Mouse (Mus musculus): ENCODE results near the gene Kdm1a.

The Kdm1a gene

GRCm38 (mm10) chr4:136602568-136602967 lies at the start of gene Kdm1a:
Kdm1a (minus strand) TSS chr4:136602723.
- H3K27me3 ChIP-seq (ENCODE audit: control insufficient read depth, insufficient read depth, low read length, poor library complexity, severe bottlenecking): no peaks in the 10 kb centered on the region
- no peaks in the 10 kb centered on the region for H3K36me3 ChIP-seq (ENCODE audit: control insufficient read depth, insufficient read depth, low read length, poor library complexity, severe bottlenecking)
- DNase-seq (ENCODE audit: low read depth, low spot score): peak; percentile 97

DNA sequence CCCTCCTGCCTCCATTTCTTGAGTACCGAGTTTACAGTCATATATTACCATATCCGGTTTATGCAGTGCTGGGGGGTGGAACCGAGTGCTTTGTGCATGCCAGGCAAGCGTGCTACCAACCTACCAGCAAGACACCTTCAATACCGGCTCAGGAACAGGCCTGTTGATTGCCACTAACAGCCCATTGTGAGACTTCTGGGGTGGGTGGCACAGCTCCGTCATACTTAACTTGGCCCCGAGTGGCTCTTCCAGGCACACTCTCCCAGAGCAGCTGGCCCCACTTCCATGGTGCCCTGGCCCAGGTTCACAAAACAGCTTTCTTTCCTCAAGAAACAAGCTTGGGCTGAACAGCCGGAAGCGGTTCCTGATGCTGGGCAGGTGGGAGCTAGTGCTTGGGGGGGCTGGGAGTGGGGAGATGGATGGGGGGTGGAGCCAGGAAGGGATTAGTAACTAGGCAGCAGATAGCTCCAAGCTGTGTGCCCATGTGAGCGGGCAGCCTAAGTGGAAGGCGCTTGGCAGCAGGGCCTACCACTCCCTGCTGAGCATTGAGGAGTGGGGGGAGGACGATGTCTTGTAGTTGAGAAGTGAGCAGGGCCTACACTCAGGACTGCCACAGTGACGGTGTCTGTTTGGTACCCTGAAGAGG lies 49.5 kb upstream of the Kdm1a start:
- Histone ChIP-seq H3K27me3 (ENCODE audit: control insufficient read depth, insufficient read depth, low read length, poor library complexity, severe bottlenecking) (no peaks in the 10 kb centered on the region), H3K36me3 (ENCODE audit: control insufficient read depth, insufficient read depth, low read length, poor library complexity, severe bottlenecking) (no peaks in the 10 kb centered on the region)
- peak; percentile 5 for DNase-seq (ENCODE audit: low read depth, low spot score)

GRCm38 (mm10) chr4:136651357-136651811 lies 48.9 kb upstream of the Kdm1a start:
- Histone ChIP-seq H3K36me3 (ENCODE audit: control insufficient read depth, insufficient read depth, low read length, poor library complexity, severe bottlenecking) (no peaks in the 10 kb centered on the region), H3K27me3 (ENCODE audit: control insufficient read depth, insufficient read depth, low read length, poor library complexity, severe bottlenecking) (no peaks in the 10 kb centered on the region)
- peak; percentile 53 for DNase-seq (ENCODE audit: low read depth, low spot score)

DNA sequence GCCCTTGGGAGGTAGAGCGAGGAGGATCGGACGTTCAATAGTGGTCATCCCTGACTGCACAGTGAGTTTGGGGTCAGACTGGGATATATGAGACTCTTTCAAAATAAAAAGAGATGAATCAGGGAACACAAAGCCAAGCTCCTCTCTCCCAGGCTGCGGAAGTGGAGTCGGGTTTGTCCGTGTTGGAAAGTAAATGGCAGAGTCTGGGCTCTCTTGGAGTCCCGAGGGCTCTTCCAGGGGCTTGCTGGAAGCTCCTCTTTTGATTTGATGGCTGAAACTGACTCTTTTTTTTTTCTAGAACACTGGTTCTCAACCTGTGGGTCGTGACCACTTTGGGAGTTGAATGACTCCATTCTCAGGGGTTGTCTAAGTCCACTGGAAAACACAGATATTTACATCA lies 47.7 kb upstream of the Kdm1a start:
- DNase-seq (ENCODE audit: low read depth, low spot score): no peak
- Histone ChIP-seq H3K36me3 (ENCODE audit: control insufficient read depth, insufficient read depth, low read length, poor library complexity, severe bottlenecking) (no peaks in the 10 kb centered on the region), H3K27me3 (ENCODE audit: control insufficient read depth, insufficient read depth, low read length, poor library complexity, severe bottlenecking) (no peaks in the 10 kb centered on the region)

- no peak for DNase-seq (ENCODE audit: low read depth, low spot score)
- Histone ChIP-seq H3K27me3 (ENCODE audit: control insufficient read depth, insufficient read depth, low read length, poor library complexity, severe bottlenecking) (no peaks in the 10 kb centered on the region), H3K36me3 (ENCODE audit: control insufficient read depth, insufficient read depth, low read length, poor library complexity, severe bottlenecking) (no peaks in the 10 kb centered on the region)
Measured at GRCm38 (mm10) chr4:136649480-136650196, 47.1 kb upstream of the Kdm1a start.

DNA sequence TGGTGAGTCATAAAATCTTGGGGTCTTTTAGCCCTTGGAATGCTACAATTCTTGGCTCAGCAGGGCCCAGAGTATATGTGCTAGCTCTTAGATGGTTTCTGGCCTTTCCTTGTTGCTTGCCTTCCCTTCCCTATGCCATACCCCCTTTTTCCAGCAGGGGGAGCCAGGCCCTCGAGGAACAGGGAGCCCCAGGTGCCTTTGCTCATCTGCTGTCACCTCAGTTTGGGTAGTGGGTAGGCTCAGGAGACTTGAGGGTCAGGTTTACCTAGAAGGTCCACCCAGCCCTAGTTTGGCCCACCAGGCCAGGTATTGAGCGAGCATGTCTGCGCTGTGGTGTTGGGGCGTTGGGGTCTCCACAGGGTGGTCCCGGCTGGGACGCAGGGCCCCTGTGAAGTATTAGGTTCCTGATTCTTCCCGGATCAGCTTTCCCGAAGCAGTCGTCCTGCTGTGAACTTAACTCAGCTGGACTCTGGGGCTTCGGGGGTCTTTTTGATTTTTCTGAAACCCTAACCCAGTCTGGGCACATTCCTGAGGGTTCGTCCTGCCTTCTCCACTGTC lies 46.5 kb upstream of the Kdm1a start:
- peak; percentile 74 for DNase-seq (ENCODE audit: low read depth, low spot score)
- Histone ChIP-seq H3K36me3 (ENCODE audit: control insufficient read depth, insufficient read depth, low read length, poor library complexity, severe bottlenecking) (no peaks in the 10 kb centered on the region), H3K27me3 (ENCODE audit: control insufficient read depth, insufficient read depth, low read length, poor library complexity, severe bottlenecking) (no peaks in the 10 kb centered on the region)

DNA sequence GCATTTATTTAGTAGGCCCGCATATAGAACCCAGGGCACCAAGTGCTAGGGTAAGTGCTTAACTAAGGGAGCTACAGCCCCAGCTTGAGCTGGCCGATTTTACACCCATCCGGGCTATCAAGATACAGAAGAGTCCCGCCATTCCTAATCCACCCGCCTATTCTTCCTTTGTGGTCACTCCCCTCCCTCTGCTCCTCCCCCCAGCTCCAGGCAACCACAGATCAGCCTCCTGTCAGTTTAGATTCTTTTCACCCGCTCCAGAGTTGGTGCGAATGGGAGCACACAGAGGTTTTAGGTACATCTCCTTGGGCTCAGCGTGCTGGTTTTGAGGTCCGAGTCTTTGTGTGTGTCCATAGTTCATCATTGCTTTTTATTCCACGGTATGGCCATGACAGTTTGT lies 36.4 kb upstream of the Kdm1a start:
- H3K27me3 ChIP-seq (ENCODE audit: control insufficient read depth, insufficient read depth, low read length, poor library complexity, severe bottlenecking): no peaks in the 10 kb centered on the region
- no peak for DNase-seq (ENCODE audit: low read depth, low spot score)
- no peaks in the 10 kb centered on the region for H3K36me3 ChIP-seq (ENCODE audit: control insufficient read depth, insufficient read depth, low read length, poor library complexity, severe bottlenecking)

- H3K27me3 ChIP-seq (ENCODE audit: control insufficient read depth, insufficient read depth, low read length, poor library complexity, severe bottlenecking): no peaks in the 10 kb centered on the region
- no peak for DNase-seq (ENCODE audit: low read depth, low spot score)
- H3K36me3 ChIP-seq (ENCODE audit: control insufficient read depth, insufficient read depth, low read length, poor library complexity, severe bottlenecking): no peaks in the 10 kb centered on the region
Measured at GRCm38 (mm10) chr4:136638230-136638750, 35.8 kb upstream of the Kdm1a start.

DNA sequence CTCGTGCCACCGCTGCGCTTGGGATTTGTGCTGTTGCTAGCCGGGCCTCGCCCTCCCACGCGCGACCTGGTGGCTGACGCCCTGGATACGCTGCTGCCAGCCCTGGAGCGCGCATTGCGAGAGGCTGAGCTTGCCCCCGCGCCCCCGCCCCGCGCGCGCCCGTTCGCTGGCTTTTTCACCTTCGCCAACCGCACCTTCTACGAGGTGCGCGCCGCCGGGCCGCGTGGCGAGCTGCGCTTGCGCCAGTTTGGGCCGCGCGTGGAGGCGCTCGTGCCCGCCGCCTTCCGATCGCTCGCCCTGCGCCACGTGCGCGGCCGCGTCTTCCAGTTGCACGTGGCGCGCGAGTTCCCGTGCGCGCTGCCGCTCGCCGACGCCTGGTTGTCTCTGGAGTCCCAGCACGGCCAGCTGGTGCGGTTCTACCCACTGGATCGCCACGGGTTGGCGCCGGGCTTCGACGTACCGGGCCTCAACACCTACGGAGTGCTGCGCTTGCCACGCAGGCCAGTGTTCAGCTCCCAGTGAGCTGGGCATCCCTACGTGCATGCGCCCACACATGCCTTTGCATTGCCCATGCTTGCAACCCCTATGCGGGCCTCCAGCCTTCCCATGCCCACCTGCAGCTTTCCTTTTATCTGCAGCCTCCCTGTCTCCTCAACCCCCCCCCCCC lies 35.2 kb upstream of the Kdm1a start:
- Histone ChIP-seq H3K36me3 (ENCODE audit: control insufficient read depth, insufficient read depth, low read length, poor library complexity, severe bottlenecking) (no peaks in the 10 kb centered on the region), H3K27me3 (ENCODE audit: control insufficient read depth, insufficient read depth, low read length, poor library complexity, severe bottlenecking) (no peaks in the 10 kb centered on the region)
- DNase-seq (ENCODE audit: low read depth, low spot score): no peak

DNA sequence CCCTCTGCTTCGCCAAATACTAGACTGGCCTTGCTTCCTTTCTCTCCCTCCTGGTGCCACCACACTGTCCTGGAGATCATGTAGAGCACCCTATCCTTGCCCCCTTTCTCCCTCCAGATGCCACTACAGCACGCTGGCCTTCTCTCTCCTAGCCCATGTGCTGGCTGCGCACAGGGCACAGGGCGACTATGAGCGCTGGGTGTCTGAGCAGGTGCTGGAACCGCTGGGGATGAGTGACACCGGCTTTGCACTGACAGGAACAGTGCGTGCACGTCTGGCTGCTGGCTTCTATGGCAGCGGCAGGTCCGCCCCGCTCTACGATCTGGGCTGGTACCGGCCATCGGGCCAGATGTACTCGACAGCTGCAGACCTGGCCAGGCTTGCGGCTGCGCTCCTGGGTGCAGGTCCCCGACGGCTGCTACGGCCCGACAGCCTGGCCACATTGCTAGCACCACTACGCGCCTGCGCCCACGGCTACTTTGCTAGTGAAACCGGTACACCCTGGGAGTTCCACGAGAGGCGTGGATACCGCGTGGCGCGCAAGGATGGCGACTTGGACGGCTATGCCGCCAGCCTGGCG lies 34.5 kb upstream of the Kdm1a start:
- no peaks in the 10 kb centered on the region for H3K36me3 ChIP-seq (ENCODE audit: control insufficient read depth, insufficient read depth, low read length, poor library complexity, severe bottlenecking)
- DNase-seq (ENCODE audit: low read depth, low spot score): no peak

GRCm38 (mm10) chr4:136636511-136636910 lies 34.0 kb upstream of the Kdm1a start:
- H3K27me3 ChIP-seq (ENCODE audit: control insufficient read depth, insufficient read depth, low read length, poor library complexity, severe bottlenecking): no peaks in the 10 kb centered on the region
- H3K36me3 ChIP-seq (ENCODE audit: control insufficient read depth, insufficient read depth, low read length, poor library complexity, severe bottlenecking): no peaks in the 10 kb centered on the region
- no peak for DNase-seq (ENCODE audit: low read depth, low spot score)

More for the DNA sequence above, 34.5 kb upstream of the Kdm1a start:
- no peaks in the 10 kb centered on the region for H3K27me3 ChIP-seq (ENCODE audit: control insufficient read depth, insufficient read depth, low read length, poor library complexity, severe bottlenecking)

DNA sequence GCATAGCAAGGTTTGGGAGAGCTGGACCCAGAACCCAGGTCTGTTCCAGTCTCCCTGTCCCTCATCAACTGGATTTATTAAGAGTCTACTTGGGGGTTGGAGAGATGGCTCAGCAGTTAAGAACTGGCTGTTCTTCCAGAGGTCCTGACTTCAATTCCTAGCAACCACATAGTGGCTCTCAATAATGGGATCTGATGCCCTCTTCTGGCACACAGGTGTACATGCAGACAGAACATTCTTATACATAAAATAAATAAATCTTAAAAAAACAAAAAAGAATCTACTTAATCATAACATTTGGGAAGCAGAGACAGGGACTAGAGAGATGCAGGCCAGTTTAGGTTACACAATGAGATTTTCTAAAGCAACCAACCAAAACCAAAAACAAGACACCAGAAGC lies 33.5 kb upstream of the Kdm1a start:
- no peaks in the 10 kb centered on the region for H3K36me3 ChIP-seq (ENCODE audit: control insufficient read depth, insufficient read depth, low read length, poor library complexity, severe bottlenecking)
- no peaks in the 10 kb centered on the region for H3K27me3 ChIP-seq (ENCODE audit: control insufficient read depth, insufficient read depth, low read length, poor library complexity, severe bottlenecking)
- DNase-seq (ENCODE audit: low read depth, low spot score): no peak

GRCm38 (mm10) chr4:136631237-136631994 lies 28.9 kb upstream of the Kdm1a start:
- no peaks in the 10 kb centered on the region for H3K36me3 ChIP-seq (ENCODE audit: control insufficient read depth, insufficient read depth, low read length, poor library complexity, severe bottlenecking)
- H3K27me3 ChIP-seq (ENCODE audit: control insufficient read depth, insufficient read depth, low read length, poor library complexity, severe bottlenecking): no peaks in the 10 kb centered on the region
- no peak for DNase-seq (ENCODE audit: low read depth, low spot score)

GRCm38 (mm10) chr4:136626590-136626989 lies 24.1 kb upstream of the Kdm1a start:
- H3K36me3 ChIP-seq (ENCODE audit: control insufficient read depth, insufficient read depth, low read length, poor library complexity, severe bottlenecking): no peaks in the 10 kb centered on the region
- DNase-seq (ENCODE audit: low read depth, low spot score): peak; percentile 44
- H3K27me3 ChIP-seq (ENCODE audit: control insufficient read depth, insufficient read depth, low read length, poor library complexity, severe bottlenecking): no peaks in the 10 kb centered on the region
